Mouse (Mus musculus): ENCODE data around the gene Vipas39. TPM values are rescaled to one million over a fixed set of nuclear protein-coding genes. Genes with fewer than 3 reads are reported as not detected.
"Not testable (repeated sequence)": the region's sequence is repeated elsewhere in the genome, so short reads cannot be mapped to it uniquely, and the experiment has no call there.

Vipas39 gene
- polyA plus RNA-seq, 1 experiment from 2014 or later = 25.7 TPM

- Histone ChIP-seq H3K9ac (replicated peaks; ENCODE audit: low read depth) (no peak overlapping the region), H3K4me2 (replicated peaks; ENCODE audit: low read depth, low read length) (no peak overlapping the region), H3K27me3 (replicated peaks; ENCODE audit: insufficient read depth, low read length) (no peaks in the 10 kb centered on the region), H3K4me1 (ENCODE audit: insufficient read depth, low read depth, low read length) (no peaks in the 10 kb centered on the region), H3K27ac (ENCODE audit: low read length) (no peak overlapping the region), H3K36me3 (ENCODE audit: insufficient read depth, low read length) (no peaks in the 10 kb centered on the region), H3K4me3 (ENCODE audit: low read depth, low read length) (no peak overlapping the region), H3K9me3 (ENCODE audit: low read length) (no peaks in the 10 kb centered on the region)
- 69% methylated on average over 7 of the region's 7 CpGs for WGBS
- DNase-seq (ENCODE audit: low spot score) (no peak), ATAC-seq (no peak)
- TF ChIP-seq EP300 (IDR thresholded peaks at IDR 0.05) (no peak), CTCF (IDR thresholded peaks at IDR 0.05) (no peak)
Measured at GRCm38 (mm10) chr12:87226801-87227200, 39.3 kb downstream of the Vipas39 start.

- WGBS = 55% methylated on average over 10 of the region's 10 CpGs
Measured at GRCm38 (mm10) chr12:87224950-87225349, 41.1 kb downstream of the Vipas39 start.

GRCm38 (mm10) chr12:87219362-87219761 is 46.7 kb downstream of the Vipas39 start:
- Histone ChIP-seq H3K9ac (replicated peaks; ENCODE audit: low read depth) (no peak overlapping the region), H3K4me2 (replicated peaks; ENCODE audit: low read depth, low read length) (no peak overlapping the region), H3K4me3 (ENCODE audit: low read depth, low read length) (no peak overlapping the region), H3K36me3 (ENCODE audit: insufficient read depth, low read length) (no peaks in the 10 kb centered on the region), H3K9me3 (ENCODE audit: low read length) (no peaks in the 10 kb centered on the region), H3K27ac (ENCODE audit: low read length) (no peak overlapping the region), H3K4me1 (ENCODE audit: insufficient read depth, low read depth, low read length) (no peaks in the 10 kb centered on the region), H3K27me3 (replicated peaks; ENCODE audit: insufficient read depth, low read length) (no peaks in the 10 kb centered on the region)
- DNase-seq (ENCODE audit: low spot score) (no peak), ATAC-seq (no peak)
- no peak for TF ChIP-seq CTCF (IDR thresholded peaks at IDR 0.05)
- TF ChIP-seq EP300 (IDR thresholded peaks at IDR 0.05) = no peak
- 43% methylated on average over 7 of the region's 7 CpGs for WGBS

More at GRCm38 (mm10) chr12:87224950-87225349, 41.1 kb downstream of the Vipas39 start:
- DNase-seq (ENCODE audit: low spot score) = no peak
- Histone ChIP-seq H3K4me2 (replicated peaks; ENCODE audit: low read depth, low read length) (no peak overlapping the region), H3K9me3 (ENCODE audit: low read length) (no peaks in the 10 kb centered on the region), H3K9ac (replicated peaks; ENCODE audit: low read depth) (no peak overlapping the region), H3K27ac (ENCODE audit: low read length) (no peak overlapping the region), H3K4me1 (ENCODE audit: insufficient read depth, low read depth, low read length) (no peaks in the 10 kb centered on the region), H3K27me3 (replicated peaks; ENCODE audit: insufficient read depth, low read length) (no peaks in the 10 kb centered on the region), H3K4me3 (ENCODE audit: low read depth, low read length) (no peak overlapping the region), H3K36me3 (ENCODE audit: insufficient read depth, low read length) (no peaks in the 10 kb centered on the region)
- TF ChIP-seq CTCF (IDR thresholded peaks at IDR 0.05) (no peak), EP300 (IDR thresholded peaks at IDR 0.05) (no peak)
- no peak for ATAC-seq

GRCm38 (mm10) chr12:87217596-87217995 is 48.5 kb downstream of the Vipas39 start:
- Histone ChIP-seq H3K4me2 (replicated peaks; ENCODE audit: low read depth, low read length) (no peak overlapping the region), H3K4me3 (ENCODE audit: low read depth, low read length) (no peak overlapping the region), H3K9me3 (ENCODE audit: low read length) (no peaks in the 10 kb centered on the region), H3K27ac (ENCODE audit: low read length) (no peak overlapping the region), H3K36me3 (ENCODE audit: insufficient read depth, low read length) (no peaks in the 10 kb centered on the region), H3K27me3 (replicated peaks; ENCODE audit: insufficient read depth, low read length) (no peaks in the 10 kb centered on the region), H3K4me1 (ENCODE audit: insufficient read depth, low read depth, low read length) (no peaks in the 10 kb centered on the region), H3K9ac (replicated peaks; ENCODE audit: low read depth) (no peak overlapping the region)
- ATAC-seq (no peak), DNase-seq (ENCODE audit: low spot score) (no peak)
- no peak for TF ChIP-seq EP300 (IDR thresholded peaks at IDR 0.05)
- TF ChIP-seq CTCF (IDR thresholded peaks at IDR 0.05) = no peak

- TF ChIP-seq EP300 (IDR thresholded peaks at IDR 0.05) (no peak), CTCF (IDR thresholded peaks at IDR 0.05) (no peak)
- no peak overlapping the region for H3K4me2 ChIP-seq (replicated peaks; ENCODE audit: low read depth, low read length)
- DNase-seq (ENCODE audit: low spot score) = no peak
Measured at GRCm38 (mm10) chr12:87216053-87216452, 50.0 kb downstream of the Vipas39 start.

DNA sequence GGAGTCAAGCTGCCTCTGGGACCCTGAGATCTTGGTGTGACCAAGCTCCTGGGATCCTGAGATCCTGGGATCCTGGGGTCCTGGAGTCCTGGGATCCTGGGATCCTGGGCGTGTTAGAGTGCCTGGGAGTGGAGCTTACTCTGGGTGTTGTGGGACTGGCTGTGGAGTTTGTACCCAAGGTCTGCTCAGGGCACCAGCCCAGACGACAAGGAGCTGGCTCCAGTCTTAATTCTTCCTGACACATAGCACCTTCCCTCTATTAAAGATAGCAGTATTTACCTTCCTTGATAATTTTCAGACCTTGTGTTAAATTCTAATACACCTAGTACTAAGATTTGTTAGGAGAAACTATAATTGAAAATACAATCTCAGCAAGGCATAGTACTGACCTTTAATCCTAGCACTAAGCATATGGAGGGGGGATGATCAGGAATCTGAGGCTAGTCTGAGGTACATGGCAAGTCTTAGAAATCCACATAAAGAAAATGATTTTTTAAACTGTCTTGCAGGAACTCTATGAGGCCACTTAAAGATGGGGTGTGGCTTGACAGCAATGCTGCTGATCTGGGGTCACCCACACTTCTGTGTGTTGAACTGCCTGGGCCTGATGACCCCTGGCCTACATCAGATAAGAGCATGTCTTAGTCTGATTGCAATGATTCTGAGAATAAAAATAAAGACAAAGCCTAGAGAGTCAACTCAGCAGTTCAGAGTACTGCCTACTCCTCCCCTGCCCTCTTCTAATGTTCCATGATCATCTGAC is 53.0 kb downstream of the Vipas39 start:
- Histone ChIP-seq H3K36me3 (ENCODE audit: insufficient read depth, low read length) (no peaks in the 10 kb centered on the region), H3K9me3 (ENCODE audit: low read length) (no peaks in the 10 kb centered on the region), H3K4me3 (ENCODE audit: low read depth, low read length) (no peak overlapping the region), H3K4me2 (replicated peaks; ENCODE audit: low read depth, low read length) (no peak overlapping the region), H3K27me3 (replicated peaks; ENCODE audit: insufficient read depth, low read length) (no peaks in the 10 kb centered on the region), H3K9ac (replicated peaks; ENCODE audit: low read depth) (no peak overlapping the region), H3K4me1 (ENCODE audit: insufficient read depth, low read depth, low read length) (no peaks in the 10 kb centered on the region), H3K27ac (ENCODE audit: low read length) (no peak overlapping the region)
- no peak for TF ChIP-seq EP300 (IDR thresholded peaks at IDR 0.05)
- no peak for TF ChIP-seq CTCF (IDR thresholded peaks at IDR 0.05)
- ATAC-seq (no peak), DNase-seq (ENCODE audit: low spot score) (no peak)
- WGBS = 50% methylated on average over 2 of the region's 2 CpGs

More at GRCm38 (mm10) chr12:87216053-87216452, 50.0 kb downstream of the Vipas39 start:
- no peak for ATAC-seq
- Histone ChIP-seq H3K9me3 (ENCODE audit: low read length) (no peaks in the 10 kb centered on the region), H3K4me1 (ENCODE audit: insufficient read depth, low read depth, low read length) (no peaks in the 10 kb centered on the region), H3K9ac (replicated peaks; ENCODE audit: low read depth) (no peak overlapping the region), H3K27ac (ENCODE audit: low read length) (no peak overlapping the region), H3K27me3 (replicated peaks; ENCODE audit: insufficient read depth, low read length) (no peaks in the 10 kb centered on the region), H3K36me3 (ENCODE audit: insufficient read depth, low read length) (no peaks in the 10 kb centered on the region), H3K4me3 (ENCODE audit: low read depth, low read length) (no peak overlapping the region)
- 66% methylated on average over 2 of the region's 2 CpGs for WGBS

GRCm38 (mm10) chr12:87205789-87206188 is 60.3 kb downstream of the Vipas39 start:
- not testable (repeated sequence) for H3K36me3 ChIP-seq (ENCODE audit: insufficient read depth, low read length); H3K4me2 ChIP-seq (replicated peaks; ENCODE audit: low read depth, low read length); H3K4me3 ChIP-seq (ENCODE audit: low read depth, low read length); DNase-seq (ENCODE audit: low spot score); H3K27ac ChIP-seq (ENCODE audit: low read length); H3K9ac ChIP-seq (replicated peaks; ENCODE audit: low read depth); H3K9me3 ChIP-seq (ENCODE audit: low read length); ATAC-seq; H3K4me1 ChIP-seq (ENCODE audit: insufficient read depth, low read depth, low read length); H3K27me3 ChIP-seq (replicated peaks; ENCODE audit: insufficient read depth, low read length)
- 90% methylated on average over 5 of the region's 5 CpGs for WGBS

Data from lung, postnatal 0 days (tissue).